Mouse (Mus musculus) leukemia stem cell, adult 10-12 weeks (primary cell): ENCODE results near the gene Gid8. TPM values are rescaled to one million over a fixed set of nuclear protein-coding genes. Genes with fewer than 3 reads are reported as not detected.

Experiments used
- polyA plus RNA-seq: library from polyadenylated mRNA; stranded (reverse); fragments of >175 nt; gene quantifications from 2 replicates; pipeline ENCODE4 v1.2.3, GENCODE M21; 2012; ENCODE audit warnings: low replicate concordance

Gene Gid8
- polyA plus RNA-seq: 11.2 and 14.0 TPM in 2 replicates

DNA sequence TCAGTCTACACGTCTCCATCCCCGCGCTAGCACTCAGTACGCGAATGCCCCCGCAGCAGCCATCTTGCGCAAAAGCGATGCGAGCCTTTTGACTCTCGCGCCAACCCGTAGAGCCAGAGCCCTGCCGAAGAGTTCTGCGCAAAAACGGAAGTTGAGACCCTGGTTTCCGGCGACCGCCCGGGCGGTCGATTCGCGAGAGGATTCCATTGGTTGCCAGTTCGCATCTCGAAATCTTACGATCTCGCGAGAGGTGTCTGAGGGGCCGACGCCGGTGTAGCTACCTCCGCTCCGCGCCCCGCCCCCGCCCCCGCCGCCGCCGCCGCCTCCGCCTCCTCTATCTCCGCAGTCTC is at the start of gene Gid8, which contains the start of gene Dido1:
Gene Gid8 (plus strand): TSS at position 195 of the 350 bp plus-strand sequence.
Gene Dido1 (minus strand): TSS at position 77 of the 350 bp plus-strand sequence.

DNA sequence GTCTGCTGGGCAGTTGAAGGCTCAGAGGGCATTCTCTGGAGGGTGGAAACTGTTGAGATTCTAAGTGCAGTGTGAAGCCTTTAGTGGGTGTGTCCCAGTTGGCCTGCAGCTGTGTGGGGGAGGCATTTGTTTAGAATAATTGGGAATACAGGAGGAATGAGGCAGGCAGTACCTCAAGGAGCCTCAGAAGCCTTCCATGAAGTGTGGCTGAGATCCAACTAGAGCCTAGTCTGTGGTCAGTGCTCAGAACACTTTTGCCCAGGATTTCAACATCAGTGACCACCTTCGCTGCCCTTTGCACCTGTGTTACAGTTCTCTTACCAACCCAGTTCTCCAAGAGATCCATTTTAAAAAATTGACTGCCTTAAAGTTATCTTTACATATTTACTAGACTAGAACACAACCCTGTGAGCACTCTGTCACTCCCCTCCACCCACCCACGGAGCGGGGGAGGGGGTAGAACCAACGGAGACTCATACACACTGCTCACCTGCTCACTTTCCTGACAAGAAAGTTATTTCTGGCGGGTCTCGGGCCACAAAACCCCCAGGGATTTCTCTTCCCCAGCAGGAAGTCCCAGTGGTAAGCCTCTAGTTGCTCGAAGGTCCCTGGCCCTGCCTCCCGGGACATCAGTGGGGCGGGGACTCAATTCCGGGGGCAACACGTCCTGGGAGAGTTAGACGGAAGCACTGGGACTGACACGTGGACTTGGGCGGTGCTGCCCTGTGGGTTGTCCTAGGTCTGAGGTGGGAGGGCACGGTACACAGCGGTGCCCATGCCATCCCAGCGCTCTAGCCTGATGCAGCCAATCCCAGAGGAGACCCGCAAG is 14.9 kb downstream of the Gid8 start, which contains the start of gene Slc17a9:
Gene Slc17a9 (plus strand): TSS at position 679 of the 829 bp plus-strand sequence.

Other genes starting within 250 kb of the Gid8 start
- gene Ntsr1, start 210.1 kb upstream of the Gid8 start, polyA plus RNA-seq: not detected in 2 replicates
- 10.2 and 14.4 TPM in 2 replicates for gene Mrgbp, start 128.8 kb upstream of the Gid8 start, polyA plus RNA-seq
- gene Ogfr, start 120.9 kb upstream of the Gid8 start, polyA plus RNA-seq: 92.4 and 125 TPM in 2 replicates
- 0.91 and 5.9 TPM in 2 replicates for gene Col9a3, start 112.3 kb upstream of the Gid8 start, polyA plus RNA-seq
- gene Tcfl5, start 67.4 kb upstream of the Gid8 start, polyA plus RNA-seq: 0.11 TPM in 1 of 2 replicates, not detected in the other
- gene Dido1, start 118 bp upstream of the Gid8 start, polyA plus RNA-seq: 25.6 and 34.6 TPM in 2 replicates
- 6.3 and 9.1 TPM in 2 replicates for gene Slc17a9, start 15.1 kb downstream of the Gid8 start, polyA plus RNA-seq
- gene Bhlhe23, start 66.8 kb downstream of the Gid8 start, polyA plus RNA-seq: not detected in 2 replicates
- gene Ythdf1, start 210.8 kb downstream of the Gid8 start, polyA plus RNA-seq: 76.9 and 82.1 TPM in 2 replicates
- not detected in 2 replicates for gene Birc7, start 218.9 kb downstream of the Gid8 start, polyA plus RNA-seq
- gene Nkain4, start 244.6 kb downstream of the Gid8 start, polyA plus RNA-seq: not detected in 2 replicates